Mouse (Mus musculus) adrenal gland, adult 18-20 months (tissue): ENCODE measurements around the gene Myo18b. TPM values are rescaled to one million over a fixed set of nuclear protein-coding genes. Genes with fewer than 3 reads are reported as not detected.

Experiments used
- DNase-seq, 2 experiments: peaks; one replicate each; pipeline ENCODE4 v3.0.0; 2021 to 2022; ENCODE audit warnings: low spot score in 2 of 2
- total RNA-seq, 2 experiments: library from RNA; stranded (reverse); gene quantifications; 1 replicate in 1 of 2; 2 replicates in 1 of 2; pipeline ENCODE4 v1.2.3; 2021

The Myo18b gene
- total RNA-seq, 2 experiments from 2014 or later: 0.07 to 0.45 TPM

DNA sequence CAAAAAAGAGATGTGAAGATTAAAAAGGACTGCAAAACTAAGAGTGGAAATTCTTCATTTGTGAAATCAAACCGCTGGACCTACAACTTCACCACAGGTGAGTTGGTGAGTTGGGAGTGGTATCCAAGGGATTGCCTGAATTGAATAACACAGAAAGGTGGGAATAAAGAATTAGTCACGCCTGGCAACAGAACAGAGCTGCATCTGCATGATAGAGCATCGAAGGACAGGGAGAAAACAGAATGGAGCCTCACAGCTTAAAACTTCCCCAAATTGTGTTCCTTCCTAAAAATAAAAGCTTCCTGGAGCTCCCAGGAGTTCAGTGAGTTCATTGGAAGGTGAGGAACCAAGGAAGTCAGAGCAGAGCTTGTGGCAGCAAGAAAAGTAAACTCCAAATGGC, 73.7 kb downstream of the Myo18b start:
- DNase-seq: no peak

DNA sequence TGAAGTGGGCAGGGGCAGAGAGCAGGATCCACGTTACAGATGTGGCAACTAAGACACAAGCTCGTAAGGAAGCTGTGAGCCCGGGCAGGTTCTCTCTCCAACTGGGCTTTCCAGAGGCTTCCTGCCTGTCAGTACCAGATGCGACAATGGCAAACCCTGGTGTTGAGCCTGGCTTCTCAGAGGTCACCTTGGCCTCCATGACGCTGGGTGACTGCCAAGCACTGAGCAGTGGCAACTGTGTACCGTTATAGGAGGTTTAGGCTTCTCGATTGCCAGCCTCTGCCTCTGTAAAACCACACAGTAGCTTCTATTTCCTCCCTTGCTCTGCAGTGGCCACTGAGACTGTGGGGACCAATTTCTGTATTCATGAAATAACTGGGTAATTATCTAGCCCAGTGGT, 81.1 kb downstream of the Myo18b start:
- no peak for DNase-seq

DNA sequence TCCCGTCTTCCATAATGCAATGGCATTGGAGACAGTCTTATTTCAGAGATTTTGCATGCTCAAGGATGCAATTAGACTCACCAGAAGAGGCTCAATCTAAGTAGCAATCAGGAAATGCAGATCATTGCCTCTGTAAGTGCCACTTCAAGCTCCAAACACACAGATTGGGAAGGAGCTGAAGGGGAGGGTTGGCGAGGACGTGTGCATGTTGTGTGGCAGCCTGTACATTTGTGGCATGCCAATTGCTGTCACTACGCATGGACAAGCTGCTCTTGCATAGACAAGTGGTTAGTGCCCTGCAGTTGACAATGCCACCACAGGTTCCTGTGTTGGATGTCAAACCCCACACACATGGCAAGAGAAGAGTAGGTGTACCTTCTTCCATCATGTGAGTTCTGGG, 88.5 kb downstream of the Myo18b start:
- no peak for DNase-seq

DNA sequence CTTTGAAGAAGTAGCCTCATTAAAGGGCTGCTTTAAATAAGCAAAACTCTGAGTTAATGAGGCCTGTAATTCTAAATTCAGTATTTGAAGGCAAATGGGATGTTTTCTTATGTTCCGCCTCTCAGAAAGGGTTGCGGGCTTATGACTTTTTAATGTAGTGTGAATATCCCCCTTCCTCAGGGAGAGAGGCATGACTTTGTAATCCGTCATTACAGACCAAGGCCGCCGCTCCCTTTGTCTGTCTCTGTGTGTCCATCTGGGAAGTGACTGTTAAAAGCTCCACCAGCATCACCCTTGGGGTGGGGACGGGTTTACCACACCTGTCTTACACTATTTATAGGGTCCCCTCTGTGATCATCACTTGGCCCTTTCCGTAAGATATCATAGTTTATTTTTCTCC, 100.1 kb downstream of the Myo18b start:
- no peak for DNase-seq

DNA sequence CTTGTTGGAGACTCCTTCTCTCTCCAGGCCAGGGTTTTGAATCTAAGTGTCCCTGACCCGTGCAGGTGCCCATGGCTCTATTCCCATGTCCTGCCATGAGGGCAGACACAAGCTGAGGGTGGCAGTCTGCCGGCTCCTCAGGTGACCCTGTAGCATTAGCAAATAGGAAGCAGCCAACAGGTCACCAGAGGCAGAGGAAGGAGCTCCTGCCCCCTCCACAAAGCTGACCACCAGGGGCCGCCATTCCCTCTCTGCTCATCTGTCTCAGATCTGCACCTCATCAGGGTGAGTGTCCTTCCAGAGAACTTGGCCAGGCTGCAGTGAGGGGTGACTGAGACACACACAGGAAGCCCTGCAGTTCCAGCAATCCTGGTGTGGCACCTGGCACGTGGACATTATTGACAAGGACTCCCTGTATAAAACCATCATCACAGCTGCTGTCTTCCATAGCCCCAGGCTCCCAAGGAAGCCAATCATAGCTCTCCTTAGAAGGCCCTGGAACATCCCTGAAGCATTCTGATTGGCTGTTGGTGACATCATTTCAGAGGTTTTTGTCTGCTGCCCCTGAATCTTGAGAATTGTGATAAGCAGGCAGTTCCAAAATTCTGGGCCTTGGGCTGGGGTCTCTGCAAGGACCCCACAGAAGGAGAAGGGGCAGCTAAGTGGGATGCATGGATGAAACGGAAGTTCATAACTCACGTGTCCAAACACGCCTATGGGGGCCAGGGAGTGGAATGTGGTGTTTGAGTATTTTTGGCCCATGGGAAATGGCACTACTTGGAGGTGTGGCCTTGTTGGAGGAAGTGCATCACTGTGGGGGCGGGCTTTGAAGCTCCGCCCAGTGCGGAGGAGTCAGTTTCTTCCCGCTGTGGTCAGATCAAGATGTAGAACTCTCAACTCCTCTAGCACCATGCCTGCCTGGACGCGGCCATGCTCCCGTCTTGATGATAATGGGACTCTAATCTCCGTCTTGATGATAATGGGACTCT, 104.1 kb downstream of the Myo18b start:
- no peak for DNase-seq

DNA sequence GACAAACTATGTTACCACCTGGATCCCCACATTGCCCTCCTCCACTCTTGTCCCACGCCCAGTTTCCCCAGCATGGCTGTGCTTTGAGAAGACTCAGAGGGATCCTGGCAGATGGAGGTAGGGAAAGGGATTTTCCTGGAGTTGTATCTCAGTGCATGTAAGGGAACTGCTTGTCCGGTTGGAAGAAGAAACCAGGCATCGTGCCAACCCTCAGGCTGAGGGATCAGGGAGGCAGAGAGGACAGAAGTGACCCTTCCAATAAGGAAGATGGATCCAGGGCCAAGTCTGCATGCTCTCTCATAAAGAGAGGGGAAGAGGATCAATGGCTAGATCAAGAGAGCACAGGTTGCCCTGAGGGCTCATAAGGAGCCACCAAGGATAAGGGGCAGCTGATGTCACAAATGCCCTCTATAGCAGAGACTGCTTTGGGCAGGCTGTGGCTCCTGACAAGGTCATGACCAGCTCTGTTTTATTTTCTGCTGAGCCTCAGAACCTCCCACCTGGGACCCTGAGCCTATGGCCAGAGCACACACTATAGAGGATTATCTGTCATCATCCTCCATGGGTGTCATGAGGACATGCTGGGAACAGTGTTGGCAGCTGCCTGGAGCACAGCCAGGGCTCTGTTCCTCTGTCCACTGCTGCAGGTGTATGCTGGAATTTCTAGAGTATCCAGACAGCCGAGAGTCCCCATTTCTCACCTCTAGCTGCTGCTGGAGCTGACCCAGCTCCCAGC, 105.6 kb downstream of the Myo18b start:
- no peak for DNase-seq

DNA sequence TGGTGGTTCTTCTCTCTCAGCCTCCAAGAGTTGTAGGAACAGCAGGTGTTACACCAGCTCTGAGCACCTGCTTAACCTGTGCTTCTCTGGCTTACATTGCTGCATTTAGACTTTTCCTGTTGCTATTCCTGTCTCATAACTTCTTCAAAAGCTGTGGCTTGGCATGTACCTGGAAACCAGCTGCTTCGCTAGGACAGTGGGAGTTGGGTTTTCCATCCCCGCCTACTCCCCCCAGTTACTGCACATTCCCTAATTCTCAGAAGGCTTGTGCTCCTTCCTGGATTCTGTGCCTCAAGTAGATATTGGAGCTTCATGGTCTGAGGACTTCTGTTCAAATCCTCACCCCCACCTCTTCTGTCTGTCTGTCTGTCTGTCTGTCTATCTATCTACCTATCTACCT, 107.7 kb downstream of the Myo18b start:
- no peak for DNase-seq

DNA sequence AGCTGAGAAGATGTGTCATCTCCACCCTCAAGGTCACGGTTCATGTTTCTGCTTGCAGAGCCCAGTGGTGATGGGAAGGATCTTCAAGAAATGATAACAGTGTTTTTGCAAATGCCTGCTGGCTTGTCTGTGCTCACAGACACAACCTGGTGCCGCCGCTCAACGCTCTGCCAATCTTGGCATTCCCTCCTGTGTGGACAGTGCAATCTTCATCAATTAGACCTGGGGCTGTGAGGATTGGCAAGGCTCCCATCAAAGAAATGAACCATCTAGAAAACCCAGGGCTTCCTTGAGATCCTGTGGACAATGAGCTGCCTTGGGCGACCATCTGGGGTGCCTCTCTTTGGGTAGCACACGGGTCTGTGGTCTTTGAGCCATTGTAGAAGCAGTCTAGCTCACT, 109.4 kb downstream of the Myo18b start:
- DNase-seq: no peak

DNA sequence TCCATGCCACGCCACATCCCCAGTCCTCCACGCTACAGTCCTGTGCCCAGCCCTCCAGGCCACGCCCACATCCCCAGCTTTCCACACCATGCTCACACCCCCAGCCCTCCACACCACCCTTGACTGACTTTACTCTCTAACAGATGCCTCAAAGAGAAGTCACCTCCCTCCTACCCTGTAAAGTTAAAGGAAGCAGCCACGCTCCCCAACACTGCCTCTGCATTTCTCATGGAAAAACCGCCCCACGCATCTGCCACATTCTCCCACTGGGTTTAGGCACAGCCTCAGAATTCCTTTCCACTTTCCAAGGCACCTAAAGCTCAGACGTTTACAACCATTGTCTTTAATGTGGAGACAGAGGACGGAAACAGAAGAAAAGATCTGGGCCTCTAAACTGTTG, 110.1 kb downstream of the Myo18b start:
- DNase-seq: no peak

DNA sequence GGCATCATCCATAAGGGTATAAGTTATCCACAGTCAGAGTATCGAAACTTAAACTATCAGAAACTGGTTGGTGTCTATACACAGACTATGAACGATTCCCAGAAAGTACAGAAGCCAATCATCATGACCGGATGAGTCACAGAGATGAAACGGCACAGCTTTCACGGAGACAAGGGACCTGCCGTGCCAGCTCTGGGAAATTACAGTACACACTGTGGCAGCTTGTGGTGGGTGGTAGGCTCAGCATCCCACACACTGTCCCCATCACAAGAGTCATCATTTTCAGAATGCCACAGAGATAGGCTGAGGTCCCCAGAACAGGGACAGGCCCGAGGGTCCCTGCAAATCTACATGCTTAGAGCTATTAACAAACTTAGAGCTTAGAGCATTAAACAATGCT, 114.4 kb downstream of the Myo18b start:
- DNase-seq: no peak

DNA sequence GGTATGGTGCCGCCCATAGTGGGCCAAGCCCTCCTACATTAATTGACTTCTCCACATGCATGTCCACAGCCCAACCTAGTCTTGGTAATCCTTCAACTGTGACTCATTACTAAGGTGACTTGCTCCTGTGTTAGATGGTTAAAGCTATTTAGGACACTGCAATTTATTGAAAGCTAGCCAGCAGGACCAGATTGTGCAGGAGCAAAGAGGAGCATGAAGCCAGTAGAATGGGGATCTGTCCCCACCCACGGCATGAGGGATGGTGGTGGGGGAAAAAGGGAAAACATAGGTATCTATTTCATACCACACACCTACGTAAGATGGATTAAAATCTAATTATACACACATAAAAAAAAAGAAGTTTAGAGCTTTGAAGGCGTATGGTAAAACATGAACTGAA, 114.9 kb downstream of the Myo18b start:
- no peak for DNase-seq

DNA sequence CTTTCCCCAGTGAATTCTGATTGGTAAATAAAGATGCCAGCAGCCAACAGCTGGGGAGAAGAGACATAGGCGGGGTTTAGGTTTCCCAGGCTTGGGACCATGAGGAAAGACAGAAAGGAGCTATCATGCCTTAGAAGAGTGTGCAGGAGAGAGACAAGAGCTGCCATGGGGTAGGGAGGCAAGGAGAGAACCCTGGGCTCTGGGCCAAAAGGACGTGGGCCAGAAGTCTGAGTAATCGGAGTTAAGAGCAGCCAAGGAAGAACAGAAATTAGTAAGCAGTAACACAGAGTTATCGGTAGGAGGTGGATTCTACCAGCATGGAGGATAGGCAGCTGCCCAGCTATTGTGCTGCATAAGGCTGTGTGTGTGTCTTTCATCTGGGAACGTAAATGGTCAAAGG, 115.8 kb downstream of the Myo18b start:
- peak; percentile 54 to 62 for DNase-seq

DNA sequence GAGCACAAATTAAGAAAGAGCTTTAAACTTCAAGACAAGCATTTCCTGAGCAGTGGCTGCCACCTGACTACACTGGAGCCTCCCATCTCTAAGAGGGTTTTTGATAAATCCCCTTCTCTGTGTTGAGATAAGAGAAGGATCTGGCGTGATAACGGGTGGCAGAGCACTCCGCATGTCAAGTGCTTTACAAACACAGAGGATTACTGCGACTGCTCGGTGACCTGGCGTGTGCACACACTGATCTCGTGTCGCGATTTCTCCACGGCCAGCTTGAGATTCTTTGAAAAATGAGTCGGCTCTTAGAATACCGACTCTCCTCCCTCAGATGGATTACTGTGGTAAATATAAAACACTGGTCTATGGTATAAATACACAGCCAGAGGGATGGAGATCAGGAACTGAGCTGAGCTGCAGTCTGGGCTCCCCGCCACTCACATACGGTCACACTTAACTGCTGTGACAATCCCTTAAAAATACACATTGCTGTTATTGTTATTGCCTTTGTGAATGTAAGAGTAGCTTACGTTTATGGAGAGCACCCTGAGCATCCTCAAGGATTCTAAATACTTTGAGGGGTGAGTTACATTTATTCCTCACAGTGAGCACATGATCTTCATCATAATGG, 119.3 kb downstream of the Myo18b start:
- DNase-seq: no peak

DNA sequence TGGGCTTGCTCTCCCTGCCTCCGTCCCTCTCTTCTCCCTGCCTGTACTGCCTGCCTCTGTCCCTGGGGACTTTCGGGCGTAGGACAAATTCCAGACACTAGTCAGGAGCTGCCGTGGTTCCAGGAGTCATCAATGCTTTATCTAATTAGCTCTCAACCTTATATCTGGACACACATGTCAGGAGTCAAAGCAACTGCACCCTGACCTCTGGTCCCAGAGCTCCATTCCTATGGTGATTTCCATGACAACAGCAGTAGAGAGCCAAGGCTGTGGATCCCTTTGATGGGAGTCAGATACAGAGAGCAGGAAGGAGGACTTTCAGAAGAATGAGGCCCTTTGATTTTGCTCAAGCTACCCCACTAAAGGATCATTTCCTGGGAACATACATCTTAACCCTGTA, 122.7 kb downstream of the Myo18b start:
- DNase-seq: no peak

DNA sequence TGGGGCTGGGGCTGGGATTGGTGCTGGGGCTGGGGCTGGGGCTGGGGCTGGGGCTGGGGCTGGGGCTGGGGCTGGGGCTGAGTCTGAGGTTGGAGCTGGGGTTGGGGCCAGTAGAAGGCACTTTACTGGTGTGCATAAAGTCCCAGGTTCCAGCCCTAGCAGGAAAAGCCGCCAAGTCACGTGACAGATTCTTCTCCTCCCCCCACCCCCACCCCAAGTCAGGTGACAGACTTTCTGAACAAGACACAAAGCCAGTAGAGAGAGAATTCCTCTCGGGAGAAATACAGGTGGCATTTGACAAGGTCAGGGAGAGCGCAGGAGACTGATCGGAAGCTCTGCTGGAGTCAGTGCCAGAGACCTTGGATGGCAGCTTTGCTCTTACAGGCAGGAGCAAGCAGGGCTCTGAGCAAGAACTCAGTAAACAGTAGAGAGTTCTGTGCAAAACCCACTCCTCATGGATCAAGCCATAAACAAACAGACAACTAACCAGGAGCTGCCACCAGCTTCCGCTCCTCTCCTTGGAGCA, 124.7 kb downstream of the Myo18b start:
- DNase-seq: no peak

DNA sequence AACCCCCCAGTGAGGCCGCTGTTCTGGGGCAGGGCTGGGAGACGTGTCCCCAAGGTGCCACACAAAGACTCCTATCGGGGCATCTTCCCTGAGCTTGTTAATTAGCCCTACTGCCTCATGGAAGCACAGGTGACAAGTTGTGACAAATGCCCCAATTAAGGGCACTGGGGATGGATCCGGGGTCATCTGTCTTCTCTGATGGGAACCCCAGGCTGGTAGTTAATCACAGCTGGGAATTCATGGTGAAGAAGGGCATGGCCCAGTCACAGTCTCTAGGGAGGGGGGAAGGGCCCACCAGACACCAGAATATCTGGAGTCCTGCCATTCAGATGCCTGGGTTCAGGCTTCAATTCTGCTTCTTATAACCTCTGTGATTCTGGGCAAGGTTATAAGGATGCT, 126.4 kb downstream of the Myo18b start:
- DNase-seq: no peak

DNA sequence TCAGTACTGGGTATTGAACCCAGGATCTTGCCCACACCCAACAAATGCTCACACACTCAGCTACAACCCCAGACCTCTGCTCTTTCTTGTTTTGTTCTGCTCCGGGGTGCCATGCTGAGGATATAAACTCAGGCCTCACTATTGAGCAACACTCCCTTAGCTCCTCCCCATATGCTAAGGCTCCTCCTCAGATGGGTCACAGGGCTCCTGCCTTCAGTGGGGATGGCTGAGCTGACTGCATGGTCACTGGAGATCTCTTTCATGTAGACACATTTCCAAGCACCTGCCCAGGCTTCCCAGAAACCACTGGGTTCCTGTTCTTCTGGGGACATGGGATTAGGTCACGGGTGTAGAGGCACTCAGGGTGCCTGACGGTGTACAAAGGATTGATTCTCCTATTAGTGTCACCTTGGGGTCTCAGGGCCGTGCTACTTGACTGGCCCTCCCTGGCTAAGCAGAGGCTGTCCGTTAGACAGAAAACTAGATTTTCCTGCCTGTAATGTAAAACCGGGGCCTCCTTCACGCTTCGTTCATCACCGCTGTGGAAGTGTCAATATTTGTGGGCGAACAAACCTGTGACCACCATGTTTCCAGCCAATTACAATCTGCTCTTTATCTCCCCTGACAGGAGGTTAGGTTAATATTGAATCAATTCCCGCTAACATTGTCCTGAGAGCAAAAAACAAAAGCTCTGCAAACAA, 127.0 kb downstream of the Myo18b start:
- DNase-seq: no peak

DNA sequence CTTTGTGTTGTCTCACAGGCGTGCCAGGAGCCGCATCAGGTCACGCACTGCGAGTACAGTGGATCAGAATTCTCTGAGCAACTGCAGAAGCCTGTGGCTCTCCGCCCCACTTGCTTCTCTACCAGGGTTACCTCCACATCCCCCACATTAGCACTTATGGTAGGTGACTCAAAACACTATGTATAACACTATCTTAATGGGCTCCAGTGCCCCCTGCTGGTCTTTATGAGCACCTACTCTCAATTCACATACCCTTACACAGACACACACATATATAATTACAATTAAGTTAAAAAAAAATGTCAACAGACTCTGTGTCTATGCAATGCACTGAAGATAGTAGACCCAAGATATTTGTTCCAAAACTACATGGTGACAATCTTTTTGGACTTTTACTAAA, 127.6 kb downstream of the Myo18b start:
- no peak for DNase-seq

DNA sequence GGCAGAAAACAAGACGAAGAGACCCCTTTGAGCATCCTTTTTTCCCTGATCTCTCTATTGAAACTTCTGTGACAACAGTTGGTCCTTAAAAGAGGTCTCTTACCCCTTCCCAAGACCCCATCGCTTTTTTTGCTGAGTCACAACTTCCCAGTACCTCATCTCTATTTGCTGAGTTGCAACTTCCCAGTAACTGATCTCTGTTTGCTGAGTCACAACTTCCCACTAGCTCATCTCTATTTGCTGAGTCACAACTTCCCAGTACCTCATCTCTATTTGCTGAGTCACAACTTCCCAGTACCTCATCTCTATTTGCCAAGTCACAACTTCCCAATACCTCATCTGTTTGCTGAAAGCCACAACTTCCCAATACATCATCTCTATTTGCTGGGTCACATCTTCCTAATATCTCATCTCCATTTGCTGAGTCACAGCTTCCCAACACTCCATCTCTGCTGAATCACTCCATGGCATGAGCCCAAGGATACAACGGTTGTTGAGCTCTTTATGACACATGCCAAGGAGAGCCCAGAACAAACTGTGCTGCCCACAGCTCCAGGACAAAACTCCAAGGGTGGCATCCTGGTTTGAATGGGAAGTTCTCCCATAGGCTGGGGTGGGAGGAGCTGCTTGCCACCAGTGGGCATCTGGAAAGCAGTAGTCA, 134.6 kb downstream of the Myo18b start:
- peak in 1 of 2 experiments; percentile 30 for DNase-seq

DNA sequence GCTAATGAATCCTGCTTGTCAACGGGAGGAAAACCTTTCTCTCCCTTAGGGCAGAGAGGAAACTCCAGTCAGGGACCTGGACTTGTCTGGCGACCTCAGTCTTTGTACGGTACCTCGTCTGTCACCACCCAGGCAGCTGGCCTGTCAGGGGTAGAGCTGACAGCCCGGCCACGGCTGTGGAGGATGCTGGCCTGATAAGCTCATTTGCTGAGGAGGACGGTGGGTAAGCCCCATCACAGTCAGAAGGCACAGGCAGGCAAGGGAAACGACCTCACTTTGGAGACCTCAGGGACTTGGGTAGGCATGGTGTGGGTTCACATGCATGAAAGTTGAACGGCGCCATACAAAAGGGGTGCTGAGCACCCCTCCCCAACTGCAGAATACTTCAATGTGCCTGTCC, 140.6 kb downstream of the Myo18b start:
- no peak for DNase-seq
